Mouse (Mus musculus): ENCODE data around the gene Prss12. TPM values are rescaled to one million over a fixed set of nuclear protein-coding genes. Genes with fewer than 3 reads are reported as not detected.
"Not testable (repeated sequence)": the region's sequence is repeated elsewhere in the genome, so short reads cannot be mapped to it uniquely, and the experiment has no call there.

The Prss12 gene
- polyA plus RNA-seq, 1 experiment, result 0.43 TPM

DNA sequence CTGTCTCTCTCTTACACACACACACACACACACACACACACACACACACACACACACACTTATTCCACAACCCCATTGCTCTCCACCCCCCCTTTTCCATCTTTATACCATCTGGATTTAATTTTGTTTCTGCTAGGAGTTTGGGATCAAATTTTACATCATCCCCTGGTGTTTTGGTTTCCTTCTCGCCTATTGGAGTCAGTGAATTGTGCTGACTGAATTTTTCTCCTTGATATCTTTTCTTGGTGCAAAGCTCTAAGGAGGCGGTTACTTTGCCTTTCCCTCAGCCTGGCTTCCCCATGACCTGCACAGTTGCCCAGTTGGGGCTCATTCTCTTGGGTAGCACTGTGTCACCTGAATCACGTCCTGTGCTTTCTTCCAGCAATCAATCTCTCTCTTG lies 30.1 kb downstream of the Prss12 start:
- H3K27me3 ChIP-seq (ENCODE audit: control insufficient read depth, insufficient read depth, low read length), result no peaks in the 10 kb centered on the region
- H3K4me3 ChIP-seq (ENCODE audit: control insufficient read depth, low read depth, low read length), result no peak overlapping the region
- H3K27ac ChIP-seq (ENCODE audit: control insufficient read depth, insufficient read depth, low read depth, low read length), result no peak overlapping the region
- TF ChIP-seq CTCF (IDR thresholded peaks at IDR 0.05; ENCODE audit: control insufficient read depth, insufficient read depth, insufficient replicate concordance, low read depth, low read length) (no peak), POLR2A (IDR thresholded peaks at IDR 0.05; ENCODE audit: control insufficient read depth, low read depth, low read length) (no peak)
- H3K36me3 ChIP-seq (ENCODE audit: control insufficient read depth, insufficient read depth, low read length), result no peaks in the 10 kb centered on the region
- no peaks in the 10 kb centered on the region for H3K4me1 ChIP-seq (ENCODE audit: control insufficient read depth, insufficient read depth, low read length)

DNA sequence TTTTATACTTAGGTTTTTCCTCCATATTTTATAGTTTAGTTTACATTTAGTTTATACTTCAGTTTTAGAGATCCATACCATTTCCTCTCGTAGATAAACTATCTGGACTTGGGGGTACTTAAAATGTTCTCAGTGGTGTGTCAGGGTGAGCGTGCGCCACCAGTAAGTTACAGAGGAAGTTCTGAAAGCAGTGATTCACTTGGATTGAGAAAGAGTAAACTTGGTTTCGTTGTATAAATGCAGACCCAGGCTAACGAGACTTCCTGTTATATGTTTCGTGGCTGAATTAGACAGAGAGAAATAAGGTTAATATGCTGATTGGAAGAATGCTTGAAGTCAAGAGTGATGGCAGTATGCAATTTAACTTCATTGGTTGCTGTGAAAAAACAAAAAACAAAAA lies 34.6 kb downstream of the Prss12 start:
- no peaks in the 10 kb centered on the region for H3K27me3 ChIP-seq (ENCODE audit: control insufficient read depth, insufficient read depth, low read length)
- no peaks in the 10 kb centered on the region for H3K36me3 ChIP-seq (ENCODE audit: control insufficient read depth, insufficient read depth, low read length)
- no peak overlapping the region for H3K27ac ChIP-seq (ENCODE audit: control insufficient read depth, insufficient read depth, low read depth, low read length)
- no peaks in the 10 kb centered on the region for H3K4me1 ChIP-seq (ENCODE audit: control insufficient read depth, insufficient read depth, low read length)
- no peak overlapping the region for H3K4me3 ChIP-seq (ENCODE audit: control insufficient read depth, low read depth, low read length)
- TF ChIP-seq CTCF (IDR thresholded peaks at IDR 0.05; ENCODE audit: control insufficient read depth, insufficient read depth, insufficient replicate concordance, low read depth, low read length) (no peak), POLR2A (IDR thresholded peaks at IDR 0.05; ENCODE audit: control insufficient read depth, low read depth, low read length) (no peak)

DNA sequence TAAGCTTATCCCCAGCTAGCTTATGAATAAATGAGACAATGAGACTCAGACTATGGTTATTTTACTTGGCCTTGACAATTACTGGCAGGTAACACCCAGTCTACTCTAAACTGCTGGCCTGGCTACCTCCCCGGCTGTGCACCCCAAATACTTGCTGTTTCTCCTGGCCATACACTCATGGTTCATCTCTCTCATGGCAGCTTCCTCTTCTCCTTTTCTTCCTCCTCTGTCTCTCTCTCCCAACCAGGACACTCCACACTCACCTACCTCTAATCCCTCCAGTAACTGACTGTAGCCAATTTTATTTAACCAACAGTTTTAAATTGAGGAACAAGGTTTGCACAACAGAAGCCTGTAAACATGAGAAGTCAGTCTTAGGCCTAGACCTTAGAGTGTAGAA lies 45.1 kb downstream of the Prss12 start:
- Histone ChIP-seq H3K27ac (ENCODE audit: control insufficient read depth, insufficient read depth, low read depth, low read length) (no peak overlapping the region), H3K36me3 (ENCODE audit: control insufficient read depth, insufficient read depth, low read length) (no peaks in the 10 kb centered on the region), H3K27me3 (ENCODE audit: control insufficient read depth, insufficient read depth, low read length) (no peaks in the 10 kb centered on the region), H3K4me3 (ENCODE audit: control insufficient read depth, low read depth, low read length) (no peak overlapping the region), H3K4me1 (ENCODE audit: control insufficient read depth, insufficient read depth, low read length) (no peaks in the 10 kb centered on the region)
- TF ChIP-seq POLR2A (IDR thresholded peaks at IDR 0.05; ENCODE audit: control insufficient read depth, low read depth, low read length), result no peak

DNA sequence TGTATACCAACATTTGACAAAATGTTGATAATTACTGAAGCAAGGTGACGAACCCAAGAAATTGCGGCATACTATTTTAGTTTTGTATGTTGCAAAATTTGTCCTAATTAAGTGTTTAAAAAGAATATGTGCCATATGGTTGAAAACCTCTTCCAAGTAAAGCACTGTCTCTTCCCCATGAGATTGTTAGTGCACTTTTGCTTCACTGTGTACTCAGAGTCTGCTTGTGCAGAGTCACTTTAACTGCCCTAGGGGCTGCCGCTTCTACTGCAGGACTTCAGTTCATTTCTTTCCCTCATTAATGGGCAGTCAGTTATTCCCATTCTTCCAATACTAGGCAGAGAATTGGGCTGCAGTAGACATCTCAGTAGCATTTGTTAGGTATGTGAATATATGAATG lies 46.5 kb downstream of the Prss12 start:
- Histone ChIP-seq H3K27me3 (ENCODE audit: control insufficient read depth, insufficient read depth, low read length) (no peaks in the 10 kb centered on the region), H3K4me3 (ENCODE audit: control insufficient read depth, low read depth, low read length) (no peak overlapping the region), H3K36me3 (ENCODE audit: control insufficient read depth, insufficient read depth, low read length) (no peaks in the 10 kb centered on the region), H3K4me1 (ENCODE audit: control insufficient read depth, insufficient read depth, low read length) (no peaks in the 10 kb centered on the region), H3K27ac (ENCODE audit: control insufficient read depth, insufficient read depth, low read depth, low read length) (no peak overlapping the region)
- no peak for TF ChIP-seq CTCF (IDR thresholded peaks at IDR 0.05; ENCODE audit: control insufficient read depth, insufficient read depth, insufficient replicate concordance, low read depth, low read length)
- no peak for TF ChIP-seq POLR2A (IDR thresholded peaks at IDR 0.05; ENCODE audit: control insufficient read depth, low read depth, low read length)

DNA sequence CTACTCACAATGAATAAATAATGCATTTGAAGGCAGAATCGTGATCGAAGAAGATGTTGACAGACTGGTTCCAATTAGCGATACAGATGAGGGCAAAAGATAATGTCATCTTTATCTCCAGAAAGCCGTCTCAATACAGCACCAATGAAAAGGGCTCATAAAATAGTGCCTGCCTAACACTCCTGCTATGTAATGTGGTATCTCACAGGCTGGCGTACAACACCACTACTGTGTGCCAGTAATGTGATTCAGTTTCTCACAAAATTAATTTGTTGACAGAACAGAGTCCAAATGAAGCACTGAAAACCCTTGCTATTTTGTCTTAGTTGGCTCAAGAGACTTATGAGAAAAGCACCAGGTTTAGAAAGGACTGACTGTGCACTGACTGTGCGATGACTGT lies 48.4 kb downstream of the Prss12 start:
- Histone ChIP-seq H3K36me3 (ENCODE audit: control insufficient read depth, insufficient read depth, low read length) (no peaks in the 10 kb centered on the region), H3K27me3 (ENCODE audit: control insufficient read depth, insufficient read depth, low read length) (no peaks in the 10 kb centered on the region), H3K4me1 (ENCODE audit: control insufficient read depth, insufficient read depth, low read length) (no peaks in the 10 kb centered on the region), H3K4me3 (ENCODE audit: control insufficient read depth, low read depth, low read length) (no peak overlapping the region), H3K27ac (ENCODE audit: control insufficient read depth, insufficient read depth, low read depth, low read length) (no peak overlapping the region)
- TF ChIP-seq POLR2A (IDR thresholded peaks at IDR 0.05; ENCODE audit: control insufficient read depth, low read depth, low read length) (no peak), CTCF (IDR thresholded peaks at IDR 0.05; ENCODE audit: control insufficient read depth, insufficient read depth, insufficient replicate concordance, low read depth, low read length) (no peak)

DNA sequence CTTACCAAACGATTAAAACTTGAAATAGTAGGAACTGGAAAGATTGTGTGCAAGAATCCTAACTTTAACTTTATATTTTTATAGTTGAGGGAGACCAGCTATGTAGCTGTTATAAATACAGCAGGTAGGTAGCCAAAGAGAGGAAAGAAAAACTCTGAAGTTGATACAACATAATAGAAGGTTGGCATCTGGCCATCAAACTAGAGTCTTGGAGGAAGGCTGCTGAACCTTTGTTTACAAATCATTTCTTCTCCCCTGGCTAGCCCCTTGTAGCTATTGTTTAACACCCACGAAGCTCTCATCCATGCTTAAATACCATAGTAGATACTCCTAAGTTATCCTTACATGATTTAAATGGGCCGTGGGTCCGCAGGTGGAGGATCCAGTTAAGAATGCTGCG lies 52.1 kb downstream of the Prss12 start:
- TF ChIP-seq POLR2A (IDR thresholded peaks at IDR 0.05; ENCODE audit: control insufficient read depth, low read depth, low read length), result no peak
- no peak for TF ChIP-seq CTCF (IDR thresholded peaks at IDR 0.05; ENCODE audit: control insufficient read depth, insufficient read depth, insufficient replicate concordance, low read depth, low read length)
- no peaks in the 10 kb centered on the region for H3K36me3 ChIP-seq (ENCODE audit: control insufficient read depth, insufficient read depth, low read length)
- H3K27ac ChIP-seq (ENCODE audit: control insufficient read depth, insufficient read depth, low read depth, low read length), result no peak overlapping the region
- H3K4me1 ChIP-seq (ENCODE audit: control insufficient read depth, insufficient read depth, low read length), result no peaks in the 10 kb centered on the region
- no peak overlapping the region for H3K4me3 ChIP-seq (ENCODE audit: control insufficient read depth, low read depth, low read length)
- no peaks in the 10 kb centered on the region for H3K27me3 ChIP-seq (ENCODE audit: control insufficient read depth, insufficient read depth, low read length)

DNA sequence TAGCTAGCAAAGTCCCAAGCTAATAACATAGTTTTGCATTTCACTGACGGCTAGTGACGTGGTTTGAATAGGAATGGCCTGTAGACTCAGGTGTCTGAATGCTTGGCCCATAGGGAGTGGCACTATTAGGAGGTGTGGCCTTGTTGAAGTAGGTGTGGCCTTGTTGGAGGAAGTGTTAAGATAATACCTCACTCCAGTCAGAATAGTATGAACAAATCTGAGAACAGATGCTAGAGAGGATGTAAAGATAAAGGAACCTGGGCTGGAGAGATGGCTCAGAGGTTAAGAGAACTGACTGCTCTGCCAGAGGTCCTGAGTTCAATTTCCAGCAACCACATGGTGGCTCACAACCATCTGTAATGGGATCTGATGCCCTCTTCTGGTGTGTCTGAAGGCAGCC lies 55.1 kb downstream of the Prss12 start:
- H3K4me1 ChIP-seq (ENCODE audit: control insufficient read depth, insufficient read depth, low read length); H3K4me3 ChIP-seq (ENCODE audit: control insufficient read depth, low read depth, low read length); H3K27ac ChIP-seq (ENCODE audit: control insufficient read depth, insufficient read depth, low read depth, low read length); H3K27me3 ChIP-seq (ENCODE audit: control insufficient read depth, insufficient read depth, low read length); H3K36me3 ChIP-seq (ENCODE audit: control insufficient read depth, insufficient read depth, low read length): not testable (repeated sequence)

DNA sequence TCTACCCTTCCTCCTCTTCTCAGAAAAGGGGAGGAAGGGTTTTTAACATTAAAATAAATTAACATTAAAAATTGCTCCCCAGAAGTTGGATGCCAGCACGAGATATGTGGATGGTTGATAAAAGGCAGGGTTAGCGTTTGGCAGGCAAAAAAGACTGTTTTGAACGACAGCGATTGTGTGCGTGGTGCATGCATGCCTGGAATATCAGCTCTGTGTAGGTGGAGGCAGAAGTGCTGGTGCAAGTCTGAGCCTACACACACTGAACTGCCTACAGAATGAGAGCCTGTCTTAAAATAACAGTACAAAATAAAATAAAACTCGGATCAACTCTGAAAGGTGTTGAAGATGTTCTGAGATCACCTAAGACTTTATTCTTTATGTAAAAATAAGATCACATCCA lies 57.2 kb downstream of the Prss12 start:
- Histone ChIP-seq H3K4me3 (ENCODE audit: control insufficient read depth, low read depth, low read length) (no peak overlapping the region), H3K4me1 (ENCODE audit: control insufficient read depth, insufficient read depth, low read length) (no peaks in the 10 kb centered on the region), H3K27me3 (ENCODE audit: control insufficient read depth, insufficient read depth, low read length) (no peaks in the 10 kb centered on the region), H3K36me3 (ENCODE audit: control insufficient read depth, insufficient read depth, low read length) (no peaks in the 10 kb centered on the region), H3K27ac (ENCODE audit: control insufficient read depth, insufficient read depth, low read depth, low read length) (no peak overlapping the region)
- TF ChIP-seq CTCF (IDR thresholded peaks at IDR 0.05; ENCODE audit: control insufficient read depth, insufficient read depth, insufficient replicate concordance, low read depth, low read length) (no peak), POLR2A (IDR thresholded peaks at IDR 0.05; ENCODE audit: control insufficient read depth, low read depth, low read length) (no peak)
